Mouse (Mus musculus) layer of hippocampus, adult 11-12 months (tissue): ENCODE data around the gene Lrrc75b.
"Not testable (repeated sequence)": the region's sequence is repeated elsewhere in the genome, so short reads cannot be mapped to it uniquely, and the experiment has no call there.

Experiments used
- DNase-seq: peaks from one replicate; pipeline ENCODE4 v3.0.0; 2022; ENCODE audit warnings: low spot score

The Lrrc75b gene

GRCm38 (mm10) chr10:75566765-75567164, 6.6 kb upstream of the Lrrc75b start:
- not testable (repeated sequence) for DNase-seq

- DNase-seq = no peak
Measured at GRCm38 (mm10) chr10:75566321-75566720, 6.2 kb upstream of the Lrrc75b start.

GRCm38 (mm10) chr10:75565906-75566305, 5.8 kb upstream of the Lrrc75b start:
- DNase-seq = no peak

- no peak for DNase-seq
Measured at GRCm38 (mm10) chr10:75565436-75565835, 5.3 kb upstream of the Lrrc75b start.

GRCm38 (mm10) chr10:75564687-75565265, 4.6 kb upstream of the Lrrc75b start:
- DNase-seq = no peak

- DNase-seq = no peak
Measured at GRCm38 (mm10) chr10:75562596-75562995, 2.5 kb upstream of the Lrrc75b start.

GRCm38 (mm10) chr10:75561071-75561654, 1.0 kb upstream of the Lrrc75b start, which contains the start of gene Ggt1:
Gene Ggt1 (plus strand): TSS chr10:75561604.
- no peak for DNase-seq

- no peak for DNase-seq
Measured at GRCm38 (mm10) chr10:75560549-75560899, 394 bp upstream of the Lrrc75b start.

GRCm38 (mm10) chr10:75559041-75559675, 972 bp downstream of the Lrrc75b start:
- DNase-seq = no peak

- peak; percentile 31 for DNase-seq
Measured at GRCm38 (mm10) chr10:75558515-75558914, 1.6 kb downstream of the Lrrc75b start.

- peak; percentile 87 for DNase-seq
Measured at GRCm38 (mm10) chr10:75556026-75556425, 4.1 kb downstream of the Lrrc75b start.

- DNase-seq = no peak
Measured at GRCm38 (mm10) chr10:75555557-75555956, 4.6 kb downstream of the Lrrc75b start.

- no peak for DNase-seq
Measured at GRCm38 (mm10) chr10:75554090-75554489, 6.0 kb downstream of the Lrrc75b start.

GRCm38 (mm10) chr10:75552701-75553450, 7.3 kb downstream of the Lrrc75b start:
- DNase-seq = no peak

- DNase-seq = no peak
Measured at GRCm38 (mm10) chr10:75552106-75552505, 8.0 kb downstream of the Lrrc75b start.

GRCm38 (mm10) chr10:75551175-75551574, 9.0 kb downstream of the Lrrc75b start:
- DNase-seq = no peak

GRCm38 (mm10) chr10:75549886-75550285, 10.2 kb downstream of the Lrrc75b start:
- no peak for DNase-seq

GRCm38 (mm10) chr10:75548486-75548885, 11.6 kb downstream of the Lrrc75b start:
- DNase-seq = no peak

GRCm38 (mm10) chr10:75547901-75548300, 12.2 kb downstream of the Lrrc75b start:
- no peak for DNase-seq

GRCm38 (mm10) chr10:75536123-75536522, 24.0 kb downstream of the Lrrc75b start:
- DNase-seq = no peak

- DNase-seq = no peak
Measured at GRCm38 (mm10) chr10:75535423-75535822, 24.7 kb downstream of the Lrrc75b start.

GRCm38 (mm10) chr10:75534934-75535333, 25.2 kb downstream of the Lrrc75b start:
- no peak for DNase-seq

GRCm38 (mm10) chr10:75534216-75534615, 25.9 kb downstream of the Lrrc75b start:
- no peak for DNase-seq
